Mouse (Mus musculus): ENCODE measurements around the gene Iqschfp.

GRCm38 (mm10) chr3:68077406-68077805, 185.4 kb downstream of the Iqschfp start:
- TF ChIP-seq FLI1 (IDR thresholded peaks at IDR 0.05; ENCODE audit: low read length) (no peak), GATA1 (IDR thresholded peaks at IDR 0.05; ENCODE audit: borderline replicate concordance, low read length) (no peak)

Data from megakaryocyte, embryonic 14.5 days (primary cell).